Mouse (Mus musculus) brain, embryonic 14.5 days (tissue): ENCODE measurements at regions not wholly inside any gene's neighbourhood (a gene's known extent, or its start where the extent isn't known, plus 50 kb on each side); places are given as distances from the start of the nearest gene placed in this dataset.

Experiments
- CTCF ChIP-seq: fragments of 200-500 bp; IDR thresholded peaks from 2 replicates; pipeline ENCODE4 v1.5.1; 2012; ENCODE audit warnings: inconsistent platforms, mild to moderate bottlenecking, moderate library complexity, borderline replicate concordance; ENCODE audit not compliant: insufficient read depth, insufficient read length; ENCODE audit errors: extremely low read depth
- POLR2A ChIP-seq: fragments of 200-500 bp; IDR thresholded peaks from 2 replicates; pipeline ENCODE4 v1.6.1; 2012; ENCODE audit warnings: mild to moderate bottlenecking, inconsistent platforms, borderline replicate concordance; ENCODE audit not compliant: poor library complexity, insufficient read depth, insufficient read length, severe bottlenecking; ENCODE audit errors: extremely low read depth

GRCm38 (mm10) chr13:101967466-101967865 is 199.4 kb upstream of the Pik3r1 start:
- no peak for TF ChIP-seq CTCF
- TF ChIP-seq POLR2A = no peak
